Mouse (Mus musculus) myocyte (in vitro differentiated cells): Measurements from ENCODE around the gene Iqgap1.

Experiments
- CEBPB ChIP-seq: IDR thresholded peaks from 2 replicates; pipeline ENCODE4 v1.6.1; 2011; ENCODE audit warnings: mild to moderate bottlenecking, moderate library complexity; ENCODE audit not compliant: poor library complexity, insufficient read depth, severe bottlenecking
- E2F4 ChIP-seq: IDR thresholded peaks from one replicate; pipeline ENCODE4 v1.6.1; 2011; ENCODE audit warnings: mild to moderate bottlenecking, control low read depth, moderate library complexity; ENCODE audit not compliant: insufficient read depth
- MAX ChIP-seq: IDR thresholded peaks from one replicate; pipeline ENCODE4 v1.6.1; 2011; ENCODE audit warnings: low read depth, mild to moderate bottlenecking, control low read depth
- POLR2A ChIP-seq: IDR thresholded peaks from one replicate; pipeline ENCODE4 v1.6.1; 2011; ENCODE audit warnings: low read depth, mild to moderate bottlenecking, control low read depth, moderate library complexity; ENCODE audit not compliant: insufficient read length
- POLR2AphosphoS2 ChIP-seq: IDR thresholded peaks from one replicate; pipeline ENCODE4 v1.6.1; 2011; ENCODE audit warnings: low read depth, control low read depth; ENCODE audit not compliant: insufficient read length
- USF1 ChIP-seq: IDR thresholded peaks from one replicate; pipeline ENCODE4 v1.6.1; 2011; ENCODE audit warnings: low read depth, mild to moderate bottlenecking, control low read depth, moderate library complexity

DNA sequence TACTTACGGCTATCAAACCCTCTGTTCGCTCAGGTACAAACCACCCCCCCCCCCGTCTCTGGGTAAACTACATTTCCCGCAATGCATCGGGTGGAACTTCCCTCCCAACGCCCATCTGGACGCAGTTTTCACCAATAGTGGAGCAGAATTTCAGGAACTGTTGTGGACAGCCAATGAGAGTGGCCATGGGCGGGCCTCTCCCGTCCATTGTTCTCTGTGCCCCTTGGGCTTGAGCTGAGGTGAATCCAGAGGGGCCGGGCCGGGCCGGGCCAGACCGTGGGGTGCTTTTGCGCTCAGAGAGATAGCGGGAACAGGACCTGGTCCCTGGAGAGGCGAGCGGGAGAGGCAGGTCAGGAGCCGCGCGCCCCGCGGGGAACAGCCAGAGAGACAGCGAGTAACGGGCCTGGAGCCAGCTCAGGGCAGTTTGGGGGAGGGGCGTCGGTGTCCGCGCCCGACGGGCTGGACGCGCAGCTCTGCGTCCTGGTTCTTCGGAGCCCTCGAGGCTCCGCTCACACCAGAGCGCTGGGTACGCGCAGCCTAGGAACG is 35.0 kb upstream of the Iqgap1 start, which contains the start of gene Zscan2:
- peak; percentile 50 for TF ChIP-seq POLR2A
- no peak for TF ChIP-seq MAX
- no peak for TF ChIP-seq CEBPB
- no peak for TF ChIP-seq E2F4
- peak; percentile 76 for TF ChIP-seq POLR2AphosphoS2
- TF ChIP-seq USF1, result no peak
